Mouse (Mus musculus): ENCODE data around the gene R3hdml.

The R3hdml gene

DNA sequence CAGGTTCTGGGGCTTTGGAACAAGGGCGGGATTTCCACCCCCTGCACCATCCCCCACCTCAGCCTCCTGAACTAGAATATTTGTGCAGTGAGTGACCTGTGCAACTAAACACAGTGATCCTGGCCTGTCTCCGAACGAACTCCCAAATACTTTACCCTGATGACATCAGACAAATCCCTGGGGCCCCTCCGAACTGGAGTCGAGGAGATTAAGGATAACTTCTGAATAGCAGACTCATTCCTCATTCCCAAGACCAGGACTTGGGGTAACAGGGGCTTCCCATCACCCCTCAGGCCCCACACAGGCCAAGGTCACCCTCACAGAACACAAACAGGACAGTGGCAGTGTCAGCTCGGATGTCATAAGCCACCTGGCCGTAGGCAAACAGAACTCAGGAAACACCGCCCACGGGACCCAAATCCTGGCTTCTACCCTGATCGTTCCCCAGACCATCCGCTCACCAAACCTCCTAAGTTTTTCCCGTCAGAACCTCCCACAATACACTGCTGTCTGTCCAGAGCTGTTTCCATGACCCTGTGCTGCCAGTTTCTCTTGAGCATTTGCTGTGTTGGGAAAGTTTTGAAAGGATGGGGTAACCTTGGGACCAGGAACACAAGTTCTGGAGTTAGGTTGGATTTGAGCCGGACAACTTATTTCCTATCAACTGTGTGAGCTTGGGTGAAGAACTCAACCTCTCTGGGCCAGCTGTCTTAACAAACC lies 47.4 kb downstream of the R3hdml start:
- DNase-seq (ENCODE audit: low spot score in 2 of 2), result no peak

- DNase-seq (ENCODE audit: low spot score in 2 of 2), result no peak
Measured at GRCm38 (mm10) chr2:163540231-163541117, 48.4 kb downstream of the R3hdml start.

GRCm38 (mm10) chr2:163541568-163542182 lies 49.6 kb downstream of the R3hdml start:
- DNase-seq (ENCODE audit: low spot score in 2 of 2), result no peak

DNA sequence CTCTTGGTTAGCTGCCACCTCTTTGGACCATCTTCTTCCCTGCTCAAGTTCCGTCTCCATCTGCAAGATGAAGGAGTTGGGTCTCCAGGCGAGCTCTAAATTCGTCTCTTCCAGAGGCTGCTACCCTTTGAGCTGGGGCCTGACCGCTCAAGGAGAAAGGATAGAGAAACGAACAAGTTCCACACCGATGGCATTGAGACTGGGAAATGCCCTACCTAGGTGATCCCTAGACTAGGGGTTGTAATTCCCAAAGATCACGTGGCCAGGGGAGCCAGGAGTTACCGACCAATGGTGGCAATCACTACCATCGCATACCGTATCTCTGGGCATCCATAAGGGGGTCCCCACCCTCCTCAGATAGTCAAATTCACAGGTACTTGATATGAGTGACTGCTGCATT lies 50.6 kb downstream of the R3hdml start:
- no peak for DNase-seq (ENCODE audit: low spot score in 2 of 2)

GRCm38 (mm10) chr2:163546623-163547318 lies 54.7 kb downstream of the R3hdml start:
- no peak for DNase-seq (ENCODE audit: low spot score in 2 of 2)

- no peak for DNase-seq (ENCODE audit: low spot score in 2 of 2)
Measured at GRCm38 (mm10) chr2:163548822-163549221, 56.7 kb downstream of the R3hdml start.

DNA sequence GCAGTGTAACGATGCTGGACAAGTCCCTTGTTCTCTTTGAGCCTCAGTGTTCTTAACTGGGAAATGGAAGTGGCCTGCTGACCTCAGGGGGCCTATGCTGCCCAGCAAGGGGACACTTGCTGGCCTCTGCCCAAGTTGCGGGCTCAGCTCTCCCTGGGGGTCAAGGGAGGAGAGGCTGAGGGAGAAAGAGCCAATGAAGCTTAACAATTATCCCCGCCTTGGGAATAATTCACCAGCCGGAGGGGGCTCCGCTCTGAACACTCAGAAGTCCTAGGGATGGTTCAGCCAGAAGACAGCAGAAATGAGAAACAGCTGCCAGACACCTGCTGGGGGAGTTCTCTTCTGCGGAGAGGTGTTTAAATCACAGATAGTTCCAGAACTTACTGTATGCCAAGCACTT lies 57.7 kb downstream of the R3hdml start:
- no peak for DNase-seq (ENCODE audit: low spot score in 2 of 2)

Data from frontal cortex, postnatal 25 days (tissue).